Mouse (Mus musculus) stomach, postnatal 0 days (tissue): ENCODE measurements around the gene Gzmb.

Experiments
- CTCF ChIP-seq: IDR thresholded peaks from 2 replicates; pipeline ENCODE4 v1.5.1; 2016; ENCODE audit warnings: antibody characterized with exemption, low read depth, mild to moderate bottlenecking, moderate library complexity
- EP300 ChIP-seq: optimal IDR thresholded peaks from 2 replicates; pipeline ENCODE3; 2016; ENCODE audit warnings: antibody characterized with exemption

DNA sequence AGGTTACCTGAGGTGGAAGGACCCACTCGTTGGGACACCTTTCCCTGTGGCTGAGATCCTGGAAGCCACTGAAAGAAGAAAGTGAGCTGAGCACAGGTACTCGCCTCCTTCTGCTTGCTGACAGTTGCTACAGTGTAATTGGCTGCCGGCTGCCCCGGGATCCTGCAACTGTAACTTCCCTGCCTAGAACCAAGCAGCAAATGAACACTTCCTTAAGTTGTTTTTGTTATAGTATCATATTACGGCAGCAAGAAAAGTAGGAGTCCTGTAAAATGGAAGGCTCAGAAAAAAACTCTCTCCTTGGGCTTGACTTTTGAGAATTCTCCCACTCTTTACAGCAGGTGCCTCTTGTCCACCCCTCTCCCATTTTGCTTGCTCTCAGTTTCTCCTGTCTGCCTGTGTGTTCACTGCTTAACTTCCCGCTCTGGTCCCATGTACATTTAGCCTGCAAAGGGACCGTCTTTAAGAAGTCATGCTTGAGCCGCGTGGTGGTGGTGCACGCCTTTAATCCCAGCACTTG lies 41.5 kb upstream of the Gzmb start:
- TF ChIP-seq CTCF (no peak), EP300 (no peak)
